Mouse (Mus musculus) MN1 (cell line): ENCODE measurements around the gene Gosr1.
A peak's percentile ranks its signal among the peaks of the same experiment; 100 is the strongest.
"Not testable (repeated sequence)": the region's sequence is repeated elsewhere in the genome, so short reads cannot be mapped to it uniquely, and the experiment has no call there.

Experiments used
- DNase-seq: peaks from one replicate; pipeline ENCODE4 v3.0.0-alpha.2; 2016; ENCODE audit warnings: low spot score

The Gosr1 gene

GRCm38 (mm10) chr11:76763053-76763740 lies at the start of gene Gosr1:
Gene Gosr1, minus strand, starts transcription at chr11:76763579.
- DNase-seq, result peak; percentile 97

- peak; percentile 14 for DNase-seq
Observed at GRCm38 (mm10) chr11:76810706-76811495, 47.5 kb upstream of the Gosr1 start.

GRCm38 (mm10) chr11:76809450-76809849 lies 46.1 kb upstream of the Gosr1 start:
- no peak for DNase-seq

GRCm38 (mm10) chr11:76808550-76808949 lies 45.2 kb upstream of the Gosr1 start:
- no peak for DNase-seq

GRCm38 (mm10) chr11:76807007-76807679 lies 43.8 kb upstream of the Gosr1 start:
- no peak for DNase-seq

GRCm38 (mm10) chr11:76806026-76806425 lies 42.6 kb upstream of the Gosr1 start:
- no peak for DNase-seq

GRCm38 (mm10) chr11:76805072-76805471 lies 41.7 kb upstream of the Gosr1 start:
- not testable (repeated sequence) for DNase-seq

- DNase-seq, result no peak
Observed at GRCm38 (mm10) chr11:76803266-76803665, 39.9 kb upstream of the Gosr1 start.

GRCm38 (mm10) chr11:76797236-76797635 lies 33.9 kb upstream of the Gosr1 start:
- DNase-seq, result no peak

- no peak for DNase-seq
Observed at GRCm38 (mm10) chr11:76795326-76795725, 31.9 kb upstream of the Gosr1 start.

- DNase-seq, result no peak
Observed at GRCm38 (mm10) chr11:76791331-76791730, 28.0 kb upstream of the Gosr1 start.

- DNase-seq, result peak; percentile 59
Observed at GRCm38 (mm10) chr11:76789252-76789651, 25.9 kb upstream of the Gosr1 start.

GRCm38 (mm10) chr11:76775533-76775932 lies 12.2 kb upstream of the Gosr1 start:
- DNase-seq, result no peak

GRCm38 (mm10) chr11:76773811-76774210 lies 10.4 kb upstream of the Gosr1 start:
- no peak for DNase-seq

GRCm38 (mm10) chr11:76770566-76770965 lies 7.2 kb upstream of the Gosr1 start:
- DNase-seq, result no peak

- no peak for DNase-seq
Observed at GRCm38 (mm10) chr11:76763741-76764122, 353 bp upstream of the Gosr1 start.

- no peak for DNase-seq
Observed at GRCm38 (mm10) chr11:76752276-76752675, 11.1 kb downstream of the Gosr1 start.

GRCm38 (mm10) chr11:76748819-76749218 lies 14.6 kb downstream of the Gosr1 start:
- DNase-seq, result no peak

- no peak for DNase-seq
Observed at GRCm38 (mm10) chr11:76745921-76746320, 17.5 kb downstream of the Gosr1 start.

GRCm38 (mm10) chr11:76744550-76744949 lies 18.8 kb downstream of the Gosr1 start:
- DNase-seq, result peak; percentile 36

GRCm38 (mm10) chr11:76742511-76742910 lies 20.9 kb downstream of the Gosr1 start:
- no peak for DNase-seq

GRCm38 (mm10) chr11:76739125-76739524 lies 24.3 kb downstream of the Gosr1 start:
- DNase-seq, result peak; percentile 30
